Mouse (Mus musculus) C2C12 (cell line): ENCODE data around the gene Zfp846.

ENCODE experiments used
- CEBPB ChIP-seq: IDR thresholded peaks from one replicate; pipeline ENCODE4 v1.6.1; 2011; ENCODE audit warnings: low read depth, mild to moderate bottlenecking, control low read depth, moderate library complexity
- CTCF ChIP-seq: IDR thresholded peaks from one replicate; pipeline ENCODE4 v1.5.1; 2011; ENCODE audit not compliant: control insufficient read depth, insufficient read depth, insufficient read length
- MAX ChIP-seq: IDR thresholded peaks from one replicate; pipeline ENCODE4 v1.6.1; 2011; ENCODE audit warnings: mild to moderate bottlenecking, control low read depth
- MYOD1 ChIP-seq: IDR thresholded peaks from one replicate; pipeline ENCODE4 v1.6.1; 2011; ENCODE audit warnings: low read depth; ENCODE audit not compliant: control insufficient read depth, insufficient read length
- MYOG ChIP-seq: IDR thresholded peaks from one replicate; pipeline ENCODE4 v1.6.1; 2011; ENCODE audit not compliant: control insufficient read depth, insufficient read length; ENCODE audit errors: extremely low read depth
- USF1 ChIP-seq: IDR thresholded peaks from one replicate; pipeline ENCODE4 v1.6.1; 2011; ENCODE audit warnings: low read depth, mild to moderate bottlenecking, control low read depth, moderate library complexity

GRCm38 (mm10) chr9:20643781-20644180 is 62.7 kb downstream of the Zfp846 start:
- TF ChIP-seq USF1 (no peak), MYOG (no peak), CTCF (no peak), MYOD1 (no peak), MAX (no peak), CEBPB (no peak)
